Comparison of ENCODE assay signal across 26 mouse cellular contexts in genomic region chr2:154869954-154870641, GRCm38 (mm10).
"Had no signal": no experiment of that assay in that cellular context is flagged by ENCODE, and none has a peak within 500 bp of the region (broad histone marks: within the 10 kb centered on the region; RNA-seq: fewer than 3 reads in every experiment).

No protein-coding gene starts in this region.

- H3K4me2 ChIP-seq: heart, embryonic 12.5 days; hindbrain, embryonic 12.5 days; hindbrain, embryonic 14.5 days; kidney, embryonic 15.5 days; limb, embryonic 13.5 days; limb, embryonic 15.5 days; liver, embryonic 12.5 days had no signal

- H3K4me1 ChIP-seq: heart, embryonic 12.5 days; hindbrain, embryonic 10.5 days; hindbrain, embryonic 12.5 days; kidney, embryonic 15.5 days; limb, embryonic 13.5 days; limb, embryonic 15.5 days; liver, embryonic 12.5 days had no signal

- H3K27me3 ChIP-seq: heart, embryonic 12.5 days; hindbrain, embryonic 12.5 days; kidney, embryonic 15.5 days; limb, embryonic 13.5 days; limb, embryonic 15.5 days; liver, embryonic 12.5 days had no signal

- ATAC-seq: hindbrain, embryonic 16.5 days; intestine, embryonic 16.5 days; liver, embryonic 12.5 days had no signal

- H3K9ac ChIP-seq: heart, embryonic 12.5 days; hindbrain, embryonic 12.5 days; hindbrain, embryonic 14.5 days; kidney, embryonic 15.5 days; limb, embryonic 13.5 days; limb, embryonic 15.5 days; liver, embryonic 12.5 days; liver, embryonic 14.5 days had no signal

- DNase-seq: gastrocnemius, postnatal 14 days; gastrocnemius, postnatal 36 days; heart, adult 11 months; heart, adult 2 months; heart, postnatal 10 days; heart, postnatal 4 days; kidney, adult 11 months; kidney, adult 2 months; kidney, adult 9 months; kidney, postnatal 14 days; kidney, postnatal 36 days; layer of hippocampus, adult 9-11 months; layer of hippocampus, postnatal 36 days; left cerebral cortex, postnatal 4 days had no signal

- H3K9me3 ChIP-seq: heart, embryonic 12.5 days; hindbrain, embryonic 10.5 days; hindbrain, embryonic 12.5 days; kidney, embryonic 15.5 days; limb, embryonic 13.5 days; limb, embryonic 15.5 days; liver, embryonic 12.5 days had no signal

- H3K4me3 ChIP-seq: heart, adult 2 months; heart, embryonic 12.5 days; hindbrain, embryonic 10.5 days; hindbrain, embryonic 12.5 days; kidney, embryonic 15.5 days; limb, embryonic 13.5 days; limb, embryonic 15.5 days; liver, embryonic 12.5 days had no signal

- H3K27ac ChIP-seq: heart, adult 2 months; hindbrain, embryonic 10.5 days; hindbrain, embryonic 12.5 days; hindbrain, embryonic 14.5 days; kidney, embryonic 15.5 days; kidney, postnatal 0 days; limb, embryonic 13.5 days; limb, embryonic 15.5 days; liver, embryonic 12.5 days; liver, embryonic 14.5 days had no signal
